9 mouse cellular contexts compared by ENCODE assay signal in the genomic region with DNA sequence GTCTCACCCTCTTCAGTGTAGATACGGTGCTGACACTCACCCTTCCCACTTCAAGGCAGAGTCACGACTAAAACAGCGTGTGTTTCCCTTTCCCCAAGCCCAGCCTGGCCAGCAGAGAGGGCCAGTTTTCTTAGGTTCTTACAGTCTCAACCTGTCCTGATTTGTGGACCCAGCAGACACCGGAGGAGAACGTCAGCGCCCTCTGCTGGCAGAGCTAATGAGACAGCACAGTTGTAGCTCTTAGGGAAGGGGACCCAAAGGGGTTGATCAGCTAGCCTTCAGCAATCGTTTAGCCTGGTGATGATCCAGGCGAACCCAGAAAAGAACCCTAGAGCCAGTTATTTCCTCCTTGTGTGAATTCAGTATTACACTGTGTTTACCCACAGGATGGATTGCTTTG. TPM values are rescaled to one million over a fixed set of nuclear protein-coding genes. Genes with fewer than 3 reads are reported as not detected.
A peak's percentile ranks its signal among the peaks of the same experiment; 100 is the strongest.
DNase-seq lines count a peak whose midpoint lies in the region; ATAC-seq lines count a peak whose summit lies in the region.
"Had no signal": no experiment of that assay in that cellular context is flagged by ENCODE, and none has a peak within 500 bp of the region (broad histone marks: within the 10 kb centered on the region; RNA-seq: fewer than 3 reads in every experiment).

No protein-coding gene starts in this region.

- H3K27ac ChIP-seq in heart, embryonic 12.5 days (ENCODE audit: poor library complexity, severe bottlenecking): no peak overlapping the region
- H3K27ac ChIP-seq: limb, embryonic 12.5 days had no signal

- H3K9me3 ChIP-seq in heart, embryonic 12.5 days (replicated peaks): no peaks in the 10 kb centered on the region
- H3K9me3 ChIP-seq: limb, embryonic 12.5 days had no signal

- no peaks in the 10 kb centered on the region for H3K36me3 ChIP-seq in heart, embryonic 12.5 days
- H3K36me3 ChIP-seq: limb, embryonic 12.5 days had no signal

- ATAC-seq in heart, embryonic 12.5 days (ENCODE audit: insufficient number of reproducible peaks, low FRiP score): no peak
- ATAC-seq in CD4-positive, CD25-positive, alpha-beta regulatory T cell, adult 4 months: peak; percentile 70
- ATAC-seq in megakaryocyte progenitor cell, adult 5-6 weeks (replicated peaks; ENCODE audit: poor library complexity): peak; percentile 88

- H3K4me3 ChIP-seq in heart, embryonic 12.5 days: no peak overlapping the region
- H3K4me3 ChIP-seq: limb, embryonic 12.5 days had no signal

- 25% methylated on average over 8 of the region's 8 CpGs for WGBS in heart, embryonic 12.5 days

- H3K4me2 ChIP-seq in heart, embryonic 12.5 days: no peak overlapping the region
- H3K4me2 ChIP-seq: limb, embryonic 12.5 days had no signal

- peaks cover 33% of the 10 kb centered on the region for H3K4me1 ChIP-seq in heart, embryonic 12.5 days (replicated peaks)

- peak; percentile 91 for DNase-seq in heart, adult 11 months
- peak; percentile 76 for DNase-seq in brain, adult 2 months (ENCODE audit: low read depth, low spot score)
- DNase-seq in gastrocnemius, adult 8-10 months (ENCODE audit: low spot score in 2 of 2): peak; percentile 24 to 33
- peak; percentile 84 to 85 for DNase-seq in kidney, postnatal 4 days
- peak; percentile 25 to 31 for DNase-seq in thymus, adult 18-20 months

- H3K9ac ChIP-seq in heart, embryonic 12.5 days: no peak overlapping the region
- H3K9ac ChIP-seq: limb, embryonic 12.5 days had no signal

- H3K27me3 ChIP-seq in heart, embryonic 12.5 days (replicated peaks): 0 out of 2 replicates have a peak, but pooled peaks cover 2% of the 10 kb centered on the region
- H3K27me3 ChIP-seq: limb, embryonic 12.5 days had no signal

RNA-seq across cellular contexts. Expression of a gene that starts 19.6 kb away (rescaled TPM):
- 6.1 and 6.7 TPM in 2 replicates for polyA plus RNA-seq in heart, embryonic 12.5 days (2016; fragmentation: Nextera tagmentation; extraction: Ambion mirVana)
- polyA plus RNA-seq in CD4-positive, CD25-positive, alpha-beta regulatory T cell, adult 4 months (2017; shearing (Covaris generic)): 1 to 10 TPM in 1 of 2 experiments, under 1 TPM in 1; 0.90 to 1.7 TPM
- total RNA-seq in gastrocnemius, adult 8-10 months (2022): 1 to 10 TPM in 3 of 4 experiments, under 1 TPM in 1; 0.75 to 1.3 (median 1.2) TPM
- total RNA-seq in megakaryocyte progenitor cell, adult 5-6 weeks (2015): 4.0 and 4.3 TPM in 2 replicates
- 3.6 and 3.7 TPM in 2 replicates for total RNA-seq in megakaryocyte progenitor cell, adult 5-6 weeks (2017)

RNA-seq across cellular contexts. Expression of a gene that starts 23.4 kb away (rescaled TPM):
- polyA plus RNA-seq in heart, embryonic 12.5 days (2016; fragmentation: Nextera tagmentation; extraction: Ambion mirVana): 0.72 and 1.5 TPM in 2 replicates
- not detected for polyA plus RNA-seq in CD4-positive, CD25-positive, alpha-beta regulatory T cell, adult 4 months (2017; shearing (Covaris generic))
- under 1 TPM; 0.34 to 0.46 (median 0.39) TPM for total RNA-seq in gastrocnemius, adult 8-10 months (2022)
- not detected in 2 replicates for total RNA-seq in megakaryocyte progenitor cell, adult 5-6 weeks (2015)
- 0.10 TPM in 1 of 2 replicates, not detected in the other for total RNA-seq in megakaryocyte progenitor cell, adult 5-6 weeks (2017)

Comparison
In these comparisons a context has a peak if more than half of its experiments do, and no peak if none do; other contexts are left out.
1. DNase-seq: peak in every context shown above with its lines; median percentile 91 in heart, adult 11 months; 84 in kidney, postnatal 4 days; 76 in brain, adult 2 months; 28 in gastrocnemius, adult 8-10 months; 28 in thymus, adult 18-20 months.